Mouse (Mus musculus): ENCODE measurements at regions not wholly inside any gene's neighbourhood (a gene's known extent, or its start where the extent isn't known, plus 50 kb on each side); places are given as distances from the start of the nearest gene placed in this dataset.

GRCm38 (mm10) chr3:41422615-41423579 is 132.6 kb upstream of the Jade1 start:
- DNase-seq (ENCODE audit: low spot score in 2 of 2), result no peak

GRCm38 (mm10) chr3:41413771-41414170 is 141.8 kb upstream of the Jade1 start:
- no peak for DNase-seq (ENCODE audit: low spot score in 2 of 2)

- no peak for DNase-seq (ENCODE audit: low spot score in 2 of 2)
Measured at GRCm38 (mm10) chr3:41412698-41413097, 142.8 kb upstream of the Jade1 start.

GRCm38 (mm10) chr3:41408821-41409737 is 146.5 kb upstream of the Jade1 start:
- DNase-seq (ENCODE audit: low spot score in 2 of 2), result peak in 1 of 2 experiments; percentile 9

- peak; percentile 56 to 63 for DNase-seq (ENCODE audit: low spot score in 2 of 2)
Measured at GRCm38 (mm10) chr3:41408423-41408820, 147.1 kb upstream of the Jade1 start.

- DNase-seq (ENCODE audit: low spot score in 2 of 2), result no peak
Measured at GRCm38 (mm10) chr3:41407988-41408387, 147.5 kb upstream of the Jade1 start.

GRCm38 (mm10) chr3:41407520-41407919 is 148.0 kb upstream of the Jade1 start:
- no peak for DNase-seq (ENCODE audit: low spot score in 2 of 2)

- no peak for DNase-seq (ENCODE audit: low spot score in 2 of 2)
Measured at GRCm38 (mm10) chr3:41401881-41402280, 153.7 kb upstream of the Jade1 start.

- DNase-seq (ENCODE audit: low spot score in 2 of 2), result no peak
Measured at GRCm38 (mm10) chr3:41389868-41390267, 165.7 kb upstream of the Jade1 start.

GRCm38 (mm10) chr3:41387469-41388212 is 167.9 kb upstream of the Jade1 start:
- DNase-seq (ENCODE audit: low spot score in 2 of 2), result no peak

- DNase-seq (ENCODE audit: low spot score in 2 of 2), result no peak
Measured at GRCm38 (mm10) chr3:41386299-41386698, 169.2 kb upstream of the Jade1 start.

- DNase-seq (ENCODE audit: low spot score in 2 of 2), result no peak
Measured at GRCm38 (mm10) chr3:41384410-41384809, 171.1 kb upstream of the Jade1 start.

- DNase-seq (ENCODE audit: low spot score in 2 of 2), result no peak
Measured at GRCm38 (mm10) chr3:41378576-41378975, 177.0 kb upstream of the Jade1 start.

GRCm38 (mm10) chr3:41377826-41378406 is 177.6 kb upstream of the Jade1 start:
- DNase-seq (ENCODE audit: low spot score in 2 of 2), result peak; percentile 17 to 40

- DNase-seq (ENCODE audit: low spot score in 2 of 2), result no peak
Measured at GRCm38 (mm10) chr3:41376848-41377582, 178.5 kb upstream of the Jade1 start.

GRCm38 (mm10) chr3:41375230-41375930 is 180.2 kb upstream of the Jade1 start:
- DNase-seq (ENCODE audit: low spot score in 2 of 2), result no peak

GRCm38 (mm10) chr3:41373198-41373597 is 182.3 kb upstream of the Jade1 start:
- DNase-seq (ENCODE audit: low spot score in 2 of 2), result no peak

GRCm38 (mm10) chr3:41368351-41369101 is 187.0 kb upstream of the Jade1 start:
- no peak for DNase-seq (ENCODE audit: low spot score in 2 of 2)

- DNase-seq (ENCODE audit: low spot score in 2 of 2), result no peak
Measured at GRCm38 (mm10) chr3:41366764-41367163, 188.8 kb upstream of the Jade1 start.

All from left cerebral cortex, adult 18-20 months (tissue).